Mouse (Mus musculus) granulocyte monocyte progenitor cell, adult 5-6 weeks (primary cell): ENCODE results near the gene Gstm3. TPM values are rescaled to one million over a fixed set of nuclear protein-coding genes. Genes with fewer than 3 reads are reported as not detected.
A peak's percentile ranks its signal among the peaks of the same experiment; 100 is the strongest.
"Not testable (repeated sequence)": the region's sequence is repeated elsewhere in the genome, so short reads cannot be mapped to it uniquely, and the experiment has no call there.

ENCODE experiments used
- ATAC-seq: replicated peaks from 2 replicates; pipeline ENCODE4 v1.8.0; 2016; ENCODE audit warnings: mild to moderate bottlenecking, moderate TSS enrichment, inconsistent platforms; ENCODE audit not compliant: poor library complexity, severe bottlenecking
- total RNA-seq, 2 experiments: library from RNA; stranded (forward) in 1 of 2; stranded (reverse) in 1 of 2; fragments of 200-712, 200-1000 nt in 1 of 2; fragments of >200 nt in 1 of 2; fragmentation: Nextera tagmentation in 1 of 2; gene quantifications; 2 replicates each; pipeline ENCODE4 v1.2.3; 2014 to 2017

The Gstm3 gene
- total RNA-seq (2014; fragmentation: Nextera tagmentation) (not detected in 2 replicates), total RNA-seq (2017) (not detected in 2 replicates)

DNA sequence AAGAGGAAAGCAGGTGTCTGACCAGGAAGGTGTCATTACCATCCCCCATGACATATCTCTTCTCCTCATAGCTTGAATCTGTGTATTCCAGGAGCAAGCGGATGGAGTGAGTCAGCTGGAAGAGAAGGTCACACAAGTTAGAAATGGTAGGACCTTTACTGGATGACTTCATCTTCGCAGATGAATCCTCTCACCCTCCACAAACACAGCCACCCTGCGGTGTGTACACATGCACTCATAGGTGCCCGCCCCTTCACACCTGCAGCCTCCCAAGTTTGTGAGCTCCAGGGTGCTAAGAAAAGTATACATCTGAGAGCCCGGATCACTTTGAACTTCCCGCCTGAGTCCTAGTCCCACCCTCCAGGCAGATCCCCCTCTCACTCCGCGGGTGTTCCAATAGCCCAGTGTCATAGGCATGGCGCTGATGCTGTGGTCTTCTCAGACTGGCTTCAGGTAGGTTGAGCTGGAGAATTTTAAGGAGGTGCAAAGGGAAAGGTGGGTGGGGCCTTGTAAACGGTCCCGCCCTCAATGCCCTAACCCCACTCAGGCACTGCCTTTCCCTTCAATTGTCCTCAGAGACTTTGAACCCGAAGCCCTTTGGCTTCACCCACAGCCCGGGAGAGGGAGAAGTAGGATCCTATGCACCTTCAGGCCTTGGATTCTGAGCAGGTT is at the start of gene Gstm3:
TSS of gene Gstm3 (minus strand) at position 560 of the 672 bp plus-strand sequence.
- ATAC-seq: no peak

DNA sequence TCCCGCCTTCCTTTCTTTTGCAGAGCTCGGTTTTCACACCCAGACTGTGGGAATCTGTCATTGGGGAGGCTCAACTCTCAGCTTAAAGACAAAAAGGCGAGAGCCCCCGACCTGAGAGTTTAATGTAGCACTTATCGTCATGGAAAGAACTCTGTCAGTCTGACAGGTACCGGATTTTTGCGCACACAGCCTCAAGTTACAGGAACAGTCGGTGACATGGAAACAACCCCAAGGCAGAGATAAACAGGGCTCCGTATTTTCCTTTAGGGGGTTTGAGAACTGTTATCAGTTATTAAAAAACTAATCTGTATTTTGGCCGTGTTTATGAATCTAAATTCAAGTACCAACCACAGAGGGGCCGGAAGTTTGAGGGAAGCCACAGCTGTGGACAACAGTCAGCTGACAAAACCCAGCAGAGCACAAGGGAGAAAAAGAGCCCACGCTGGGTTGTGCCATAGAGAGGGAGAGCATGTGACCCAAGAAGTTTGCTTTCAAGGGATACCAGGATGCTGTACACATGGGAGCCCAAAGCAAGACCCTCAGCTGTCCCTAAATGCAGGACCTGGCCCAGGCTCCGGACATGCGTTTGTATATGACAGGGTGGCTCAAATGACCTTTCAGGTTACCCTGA is 49.2 kb upstream of the Gstm3 start:
- ATAC-seq: peak; percentile 21

- ATAC-seq: peak; percentile 72
Observed at GRCm38 (mm10) chr3:108017473-108018189, 48.5 kb upstream of the Gstm3 start, which contains the start of gene Gstm1. Gene Gstm1 (minus strand): TSS chr3:108017973.

DNA sequence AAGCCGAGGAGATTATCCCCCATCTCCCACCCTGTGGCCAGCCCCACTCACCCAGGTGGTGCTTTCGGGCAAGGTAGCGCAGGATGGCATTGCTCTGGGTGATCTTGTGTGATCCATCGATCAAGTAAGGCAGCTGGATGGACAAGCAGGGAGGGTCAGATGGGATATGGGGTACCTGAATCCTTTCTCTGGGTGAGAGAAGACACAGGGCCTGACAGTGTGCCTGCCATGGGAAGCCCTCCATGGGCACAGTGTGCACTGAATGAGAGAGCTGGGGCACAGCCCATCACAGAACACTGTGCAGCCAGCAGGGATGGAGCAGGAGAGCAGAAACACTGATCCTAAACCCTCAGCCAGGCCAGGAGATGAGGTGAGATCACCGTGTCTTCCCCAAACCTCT is 47.4 kb upstream of the Gstm3 start:
- not testable (repeated sequence) for ATAC-seq

DNA sequence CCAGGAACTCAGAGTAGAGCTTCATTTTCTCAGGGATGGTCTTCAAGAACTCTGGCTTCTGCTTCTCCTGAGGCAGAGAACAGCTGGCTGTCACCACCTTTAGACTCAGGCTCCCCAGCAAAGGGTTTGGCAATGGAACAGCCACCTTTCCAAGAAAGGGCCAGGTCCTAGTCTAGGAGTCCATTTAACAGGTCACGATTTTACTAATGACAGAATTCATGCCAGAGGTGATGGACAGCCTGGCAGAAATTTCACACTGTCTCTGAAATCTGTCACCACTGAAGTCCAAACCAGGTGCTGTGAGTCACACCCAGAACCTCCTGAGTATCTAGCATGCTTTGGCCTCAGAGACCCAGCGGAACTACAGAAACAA is 45.9 kb upstream of the Gstm3 start:
- ATAC-seq: no peak

DNA sequence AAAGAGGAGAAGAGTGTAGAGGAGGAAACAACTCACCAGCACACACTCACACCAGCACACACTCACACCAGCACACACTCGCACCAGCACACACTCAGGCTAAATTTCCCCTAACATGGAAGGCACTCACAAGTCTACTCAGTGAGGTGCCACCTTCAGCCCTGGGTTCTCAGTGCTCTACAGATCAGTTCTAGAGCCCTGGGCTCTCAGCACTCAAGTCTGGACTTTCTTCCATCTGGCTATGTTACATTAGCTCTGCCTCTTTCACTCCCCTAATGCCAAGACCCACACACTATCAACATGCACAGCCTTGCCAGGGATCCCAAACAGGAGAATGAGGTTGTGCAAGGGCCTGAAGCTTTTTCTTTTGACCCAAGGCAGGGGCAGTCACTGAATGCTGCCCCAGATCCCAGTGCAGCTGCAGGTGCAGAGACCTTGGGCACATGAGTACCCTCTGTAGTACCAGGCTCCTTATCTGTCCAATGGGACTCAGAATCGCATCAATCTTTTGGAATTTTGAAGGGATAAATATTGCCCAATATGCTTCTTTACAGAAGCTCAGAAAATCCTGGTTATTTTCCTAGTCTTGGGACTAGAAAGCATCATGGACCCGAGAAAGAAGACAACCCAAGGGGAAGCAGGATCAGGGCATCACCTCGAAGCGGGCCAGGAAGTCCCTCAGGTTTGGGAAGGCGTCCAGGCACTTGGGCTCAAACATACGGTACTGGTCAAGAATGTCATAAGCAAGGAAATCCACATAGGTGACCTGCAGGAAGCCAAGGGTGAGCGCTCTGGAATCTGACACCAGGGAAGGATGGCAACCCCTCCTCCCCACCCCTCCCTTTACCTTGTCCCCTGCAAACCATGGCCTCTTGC is 45.3 kb upstream of the Gstm3 start:
- no peak for ATAC-seq

GRCm38 (mm10) chr3:108013331-108013871 is 44.3 kb upstream of the Gstm3 start:
- ATAC-seq: no peak

DNA sequence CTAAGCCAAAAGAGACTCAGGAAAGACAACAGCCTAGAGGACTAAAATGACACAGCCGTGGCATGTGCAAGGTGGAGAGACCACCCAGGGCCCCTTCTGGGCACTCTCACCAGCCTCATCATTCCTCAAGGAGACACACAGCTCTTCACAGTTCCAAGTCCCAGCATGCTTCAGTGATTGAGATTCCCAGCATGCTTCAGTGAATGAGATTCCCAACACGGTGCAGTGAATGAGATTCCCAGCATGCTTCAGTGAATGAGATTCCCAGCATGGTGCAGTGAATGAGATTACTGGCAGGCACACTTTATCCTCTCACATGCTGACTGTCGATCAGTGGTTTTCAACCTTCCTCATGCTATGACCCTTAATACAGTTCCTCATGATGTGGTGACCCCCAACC is 42.5 kb upstream of the Gstm3 start:
- no peak for ATAC-seq

DNA sequence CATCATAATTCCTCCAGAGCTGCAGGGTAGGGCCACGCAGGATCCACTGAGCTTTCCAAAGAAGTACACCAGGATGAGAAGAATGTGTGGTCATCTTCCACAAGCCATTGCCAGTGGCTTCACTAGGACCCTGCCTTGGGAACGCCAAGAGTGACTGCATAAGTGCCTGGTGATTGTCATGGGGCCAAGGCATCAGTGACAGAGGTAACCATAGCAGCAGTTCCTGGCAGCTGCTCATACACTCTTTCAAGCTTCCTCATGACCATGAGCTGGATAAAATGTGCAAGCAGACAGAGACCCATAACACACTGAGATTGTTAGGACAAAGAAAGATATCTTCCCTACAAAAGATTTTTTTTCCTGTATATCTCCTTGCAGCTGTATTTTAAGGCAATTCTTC is 41.2 kb upstream of the Gstm3 start:
- no peak for ATAC-seq

DNA sequence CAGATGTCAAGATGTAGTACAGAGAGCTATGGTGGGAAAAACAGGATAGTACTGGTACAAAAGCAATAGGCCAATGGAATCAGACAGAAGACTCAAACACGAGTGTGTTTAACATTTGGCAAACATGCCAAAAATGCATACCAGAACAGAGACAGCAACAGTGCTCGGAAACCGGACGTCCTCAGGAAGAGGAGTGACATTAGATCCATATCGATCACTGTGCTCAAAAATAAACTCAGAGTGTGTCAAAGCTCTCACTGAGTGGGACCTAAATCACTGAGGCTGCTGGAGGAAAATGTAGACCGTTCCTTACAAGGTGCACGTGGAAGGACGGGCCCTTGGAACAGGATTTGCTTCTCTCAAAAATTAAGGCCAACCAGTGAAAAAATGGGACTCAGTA is 32.9 kb upstream of the Gstm3 start:
- no peak for ATAC-seq

- no peak for ATAC-seq
Observed at GRCm38 (mm10) chr3:107999491-107999890, 30.4 kb upstream of the Gstm3 start.

GRCm38 (mm10) chr3:107998591-107998990 is 29.5 kb upstream of the Gstm3 start:
- no peak for ATAC-seq

DNA sequence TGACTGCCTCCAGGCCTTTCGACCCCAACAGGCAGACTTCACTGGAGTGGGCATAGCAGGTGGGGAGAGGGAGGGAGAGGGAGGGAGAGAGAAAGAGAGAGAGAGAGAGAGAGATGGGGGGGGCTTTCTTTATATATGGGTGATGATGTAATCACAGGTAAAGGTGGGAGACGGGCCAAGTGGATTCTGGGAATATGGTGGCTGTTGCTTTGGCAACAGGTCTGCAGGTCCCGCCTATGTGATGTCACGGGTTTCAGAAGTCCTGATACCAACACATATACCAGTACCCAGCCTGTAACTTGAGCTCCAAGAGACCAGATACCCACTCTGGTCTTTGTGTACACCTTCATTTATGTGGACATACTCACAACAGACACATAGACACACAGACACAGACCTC is 27.5 kb upstream of the Gstm3 start:
- no peak for ATAC-seq

GRCm38 (mm10) chr3:107995974-107996373 is 26.9 kb upstream of the Gstm3 start:
- not testable (repeated sequence) for ATAC-seq

DNA sequence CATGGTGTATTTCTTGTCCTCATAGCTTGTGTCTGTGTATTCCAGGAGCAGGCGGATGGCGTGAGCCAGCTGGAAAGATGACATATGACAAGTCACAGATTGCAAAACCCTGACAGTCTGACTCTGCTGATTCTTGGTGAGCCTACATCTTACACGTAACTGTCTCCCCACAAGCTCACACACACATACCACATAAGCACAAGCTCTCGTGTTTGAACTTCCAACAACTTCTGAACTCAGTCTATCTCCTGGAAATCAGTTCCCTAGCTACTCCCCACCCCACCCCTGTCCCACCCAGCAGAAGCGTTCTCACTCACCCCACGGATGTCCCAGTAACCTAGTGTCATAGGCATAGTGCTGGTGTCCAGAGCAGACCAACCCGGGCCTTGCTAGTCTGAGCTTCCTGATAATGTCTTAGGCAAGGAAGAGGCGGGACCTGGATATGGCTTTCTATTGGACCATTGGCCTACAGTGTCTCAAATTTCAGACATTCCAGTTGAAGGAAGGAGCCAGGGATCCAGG is 17.0 kb upstream of the Gstm3 start, which contains the start of gene Gstm2:
TSS of gene Gstm2 (minus strand) at position 413 of the 522 bp plus-strand sequence.
- ATAC-seq: no peak

- not testable (repeated sequence) for ATAC-seq
Observed at GRCm38 (mm10) chr3:107985141-107985540, 16.1 kb upstream of the Gstm3 start.

DNA sequence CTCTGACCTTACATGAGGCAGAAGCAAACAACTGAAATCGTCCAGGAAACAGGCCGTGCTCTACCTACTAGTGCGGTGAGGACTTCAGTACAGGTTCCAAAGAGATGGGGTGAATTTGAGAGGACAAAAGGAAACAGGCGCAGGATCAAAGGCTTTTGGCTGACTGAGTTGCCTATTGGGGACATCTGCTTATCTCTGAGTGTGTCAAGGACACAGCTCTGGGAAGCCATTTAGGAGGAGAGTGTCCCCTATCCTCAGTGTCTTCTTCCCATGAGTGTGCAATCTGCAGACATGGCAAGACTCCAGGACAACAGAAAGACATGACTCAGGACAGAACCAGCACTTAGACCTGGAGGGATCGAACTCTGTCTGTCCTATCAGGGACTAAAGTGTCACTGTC is 15.4 kb upstream of the Gstm3 start:
- no peak for ATAC-seq

GRCm38 (mm10) chr3:107983771-107984170 is 14.7 kb upstream of the Gstm3 start:
- ATAC-seq: peak; percentile 56

- ATAC-seq: no peak
Observed at GRCm38 (mm10) chr3:107982726-107983125, 13.6 kb upstream of the Gstm3 start.

- ATAC-seq: no peak
Observed at GRCm38 (mm10) chr3:107981261-107981660, 12.2 kb upstream of the Gstm3 start.
